Comparison of ENCODE assay signal across 22 mouse cellular contexts in genomic region chr10:99480573-99480972, GRCm38 (mm10).
DNase-seq lines count a peak whose midpoint lies in the region; ATAC-seq lines count a peak whose summit lies in the region.
"Had no signal": no experiment of that assay in that cellular context is flagged by ENCODE, and none has a peak within 500 bp of the region (broad histone marks: within the 10 kb centered on the region; RNA-seq: fewer than 3 reads in every experiment).

No protein-coding gene starts in this region.

- H3K4me1 ChIP-seq in forebrain, embryonic 14.5 days (ENCODE audit: control insufficient read depth, insufficient read depth, low read length): no peaks in the 10 kb centered on the region
- no peaks in the 10 kb centered on the region for H3K4me1 ChIP-seq in forebrain, embryonic 11.5 days (replicated peaks; ENCODE audit: control insufficient read depth, insufficient read depth, low read length)
- H3K4me1 ChIP-seq: hindbrain, embryonic 12.5 days; kidney, embryonic 15.5 days; neural tube, embryonic 15.5 days; stomach, embryonic 15.5 days had no signal

- H3K9me3 ChIP-seq in forebrain, embryonic 14.5 days (replicated peaks; ENCODE audit: control insufficient read depth, low read length): no peaks in the 10 kb centered on the region
- no peaks in the 10 kb centered on the region for H3K9me3 ChIP-seq in forebrain, embryonic 11.5 days (ENCODE audit: control insufficient read depth, low read length)
- H3K9me3 ChIP-seq: hindbrain, embryonic 12.5 days; kidney, embryonic 15.5 days; neural tube, embryonic 15.5 days; stomach, embryonic 15.5 days had no signal

- intact Hi-C loops in left cerebral cortex, postnatal 4 days (cut with DNase I): no loop called here

- no peaks in the 10 kb centered on the region for H3K27me3 ChIP-seq in forebrain, embryonic 14.5 days (replicated peaks; ENCODE audit: control insufficient read depth, insufficient read depth, low read length)
- no peaks in the 10 kb centered on the region for H3K27me3 ChIP-seq in forebrain, embryonic 11.5 days (ENCODE audit: control insufficient read depth, insufficient read depth, low read length)
- H3K27me3 ChIP-seq: CH12.LX; hindbrain, embryonic 12.5 days; kidney, embryonic 15.5 days; neural tube, embryonic 15.5 days; stomach, embryonic 15.5 days had no signal

- DNase-seq in forebrain, embryonic 14.5 days (ENCODE audit: low spot score): peak; percentile 29
- no peak for DNase-seq in forebrain, embryonic 11.5 days (ENCODE audit: low spot score)
- peak; percentile 40 for DNase-seq in left cerebral cortex, adult 11 months (ENCODE audit: low spot score)
- DNase-seq in left cerebral cortex, postnatal 4 days: no peak
- DNase-seq in layer of hippocampus, adult 8-10 months (ENCODE audit: low spot score in 2 of 2): peak; percentile 61 to 72
- DNase-seq in right cerebral cortex, postnatal 25 days: peak; percentile 55
- DNase-seq in urinary bladder, postnatal 36 days (ENCODE audit: low spot score in 2 of 2): no peak
- no peak for DNase-seq in gastrocnemius, adult 18-20 months (ENCODE audit: low spot score)
- DNase-seq: adrenal gland, adult 2 months; cerebellum, adult 11 months; cerebellum, postnatal 25 days; gastrocnemius, adult 2 months; heart, adult 2 months; lung, postnatal 10 days; midbrain, embryonic 14.5 days; thymus, postnatal 14 days had no signal

- no peak overlapping the region for H3K27ac ChIP-seq in forebrain, embryonic 14.5 days (ENCODE audit: low read depth, low read length)
- H3K27ac ChIP-seq in forebrain, embryonic 11.5 days (ENCODE audit: low read depth, low read length): no peak overlapping the region
- H3K27ac ChIP-seq: gastrocnemius, adult 2 months; heart, adult 2 months; hindbrain, embryonic 12.5 days; kidney, embryonic 15.5 days; neural tube, embryonic 15.5 days; stomach, embryonic 15.5 days had no signal

- no peak overlapping the region for H3K4me2 ChIP-seq in forebrain, embryonic 14.5 days (ENCODE audit: low read length)
- H3K4me2 ChIP-seq in forebrain, embryonic 11.5 days (ENCODE audit: low read depth, low read length, severe bottlenecking): no peak overlapping the region
- H3K4me2 ChIP-seq: hindbrain, embryonic 12.5 days; kidney, embryonic 15.5 days; neural tube, embryonic 15.5 days; stomach, embryonic 15.5 days had no signal

- H3K36me3 ChIP-seq in forebrain, embryonic 14.5 days (ENCODE audit: control insufficient read depth, insufficient read depth, low read length): no peaks in the 10 kb centered on the region
- H3K36me3 ChIP-seq in forebrain, embryonic 11.5 days (ENCODE audit: control insufficient read depth, insufficient read depth, low read length): no peaks in the 10 kb centered on the region
- H3K36me3 ChIP-seq: hindbrain, embryonic 12.5 days; kidney, embryonic 15.5 days; neural tube, embryonic 15.5 days; stomach, embryonic 15.5 days had no signal

- 81% methylated on average over 4 of the region's 4 CpGs for WGBS in forebrain, embryonic 14.5 days
- 93% methylated on average over 4 of the region's 4 CpGs for WGBS in forebrain, embryonic 11.5 days

- no peak for ATAC-seq in forebrain, embryonic 14.5 days
- ATAC-seq in forebrain, embryonic 11.5 days (replicated peaks; ENCODE audit: low FRiP score): no peak

- no peak overlapping the region for H3K9ac ChIP-seq in forebrain, embryonic 14.5 days (ENCODE audit: low read length)
- no peak overlapping the region for H3K9ac ChIP-seq in forebrain, embryonic 11.5 days (ENCODE audit: low read length)
- H3K9ac ChIP-seq: hindbrain, embryonic 12.5 days; kidney, embryonic 15.5 days; neural tube, embryonic 15.5 days; stomach, embryonic 15.5 days had no signal

- H3K4me3 ChIP-seq in forebrain, embryonic 14.5 days (ENCODE audit: low read depth, low read length): no peak overlapping the region
- H3K4me3 ChIP-seq in forebrain, embryonic 11.5 days (ENCODE audit: low read depth, low read length): no peak overlapping the region
- H3K4me3 ChIP-seq: gastrocnemius, adult 2 months; heart, adult 2 months; hindbrain, embryonic 12.5 days; kidney, embryonic 15.5 days; myocyte; neural tube, embryonic 15.5 days; stomach, embryonic 15.5 days had no signal

Comparison
In these comparisons a context has a peak if more than half of its experiments do, and no peak if none do; other contexts are left out.
1. DNase-seq: peak in forebrain, embryonic 14.5 days (single experiment), left cerebral cortex, adult 11 months (single experiment), layer of hippocampus, adult 8-10 months (2 of 2) and right cerebral cortex, postnatal 25 days (single experiment); none in forebrain, embryonic 11.5 days (single experiment), left cerebral cortex, postnatal 4 days (single experiment), urinary bladder, postnatal 36 days (0 of 2) and gastrocnemius, adult 18-20 months (single experiment).